Mouse (Mus musculus) neural tube, postnatal 0 days (tissue): ENCODE results near the gene 1110017D15Rik. TPM values are rescaled to one million over a fixed set of nuclear protein-coding genes. Genes with fewer than 3 reads are reported as not detected.

Experiments
- polyA plus RNA-seq: library from polyadenylated mRNA; unstranded; fragments of >200 nt; fragmentation: Nextera tagmentation; extraction: Ambion mirVana; gene quantifications from 2 replicates; pipeline ENCODE4 v1.2.1, GENCODE M21; 2015

Gene 1110017D15Rik
- polyA plus RNA-seq = 14.3 and 17.3 TPM in 2 replicates

DNA sequence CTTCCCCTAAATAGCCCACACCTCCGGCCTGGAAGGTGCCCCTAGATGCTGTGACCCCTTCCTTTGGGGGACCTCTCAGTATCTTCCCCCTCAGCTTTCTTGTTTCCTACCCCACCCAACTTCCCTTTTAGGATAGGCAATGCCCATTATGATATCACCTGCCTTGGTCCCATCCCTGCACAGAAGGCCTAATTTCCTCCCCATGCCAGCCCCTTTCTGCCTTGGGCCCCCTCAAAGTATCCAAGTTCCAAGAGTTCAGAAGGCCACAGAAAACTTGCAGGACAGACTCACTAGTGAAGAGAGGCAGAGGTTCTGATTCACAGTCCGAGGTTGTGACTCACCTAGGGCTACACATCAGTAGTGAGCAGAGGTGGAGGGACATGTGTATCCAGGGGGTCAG is at the start of gene 1110017D15Rik:
TSS of gene 1110017D15Rik (minus strand) at position 101 of the 400 bp plus-strand sequence.

DNA sequence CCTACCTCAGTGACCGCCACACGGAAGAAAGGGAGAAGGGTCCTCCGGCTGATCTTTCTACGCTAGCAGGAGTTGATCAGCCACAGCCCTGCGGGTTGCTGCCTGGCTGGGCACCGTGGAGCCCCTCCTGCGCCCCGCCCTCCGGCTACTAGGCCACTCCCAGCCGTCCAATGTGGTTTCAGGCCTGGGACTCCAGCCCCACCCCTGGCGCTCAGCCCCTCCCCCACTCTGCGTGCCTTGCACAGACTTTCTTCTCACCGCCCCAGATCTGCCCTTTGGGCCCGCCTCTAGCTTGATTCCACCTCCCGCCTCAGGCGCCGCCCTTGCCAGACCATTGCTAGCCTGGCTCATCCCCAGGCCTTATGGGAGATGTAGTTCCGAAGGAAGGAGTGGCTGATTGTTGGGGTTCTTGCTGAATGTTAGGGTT is 14.1 kb downstream of the 1110017D15Rik start, which contains the start of gene AI464131:
TSS of gene AI464131 (minus strand) at position 91 of the 427 bp plus-strand sequence.

DNA sequence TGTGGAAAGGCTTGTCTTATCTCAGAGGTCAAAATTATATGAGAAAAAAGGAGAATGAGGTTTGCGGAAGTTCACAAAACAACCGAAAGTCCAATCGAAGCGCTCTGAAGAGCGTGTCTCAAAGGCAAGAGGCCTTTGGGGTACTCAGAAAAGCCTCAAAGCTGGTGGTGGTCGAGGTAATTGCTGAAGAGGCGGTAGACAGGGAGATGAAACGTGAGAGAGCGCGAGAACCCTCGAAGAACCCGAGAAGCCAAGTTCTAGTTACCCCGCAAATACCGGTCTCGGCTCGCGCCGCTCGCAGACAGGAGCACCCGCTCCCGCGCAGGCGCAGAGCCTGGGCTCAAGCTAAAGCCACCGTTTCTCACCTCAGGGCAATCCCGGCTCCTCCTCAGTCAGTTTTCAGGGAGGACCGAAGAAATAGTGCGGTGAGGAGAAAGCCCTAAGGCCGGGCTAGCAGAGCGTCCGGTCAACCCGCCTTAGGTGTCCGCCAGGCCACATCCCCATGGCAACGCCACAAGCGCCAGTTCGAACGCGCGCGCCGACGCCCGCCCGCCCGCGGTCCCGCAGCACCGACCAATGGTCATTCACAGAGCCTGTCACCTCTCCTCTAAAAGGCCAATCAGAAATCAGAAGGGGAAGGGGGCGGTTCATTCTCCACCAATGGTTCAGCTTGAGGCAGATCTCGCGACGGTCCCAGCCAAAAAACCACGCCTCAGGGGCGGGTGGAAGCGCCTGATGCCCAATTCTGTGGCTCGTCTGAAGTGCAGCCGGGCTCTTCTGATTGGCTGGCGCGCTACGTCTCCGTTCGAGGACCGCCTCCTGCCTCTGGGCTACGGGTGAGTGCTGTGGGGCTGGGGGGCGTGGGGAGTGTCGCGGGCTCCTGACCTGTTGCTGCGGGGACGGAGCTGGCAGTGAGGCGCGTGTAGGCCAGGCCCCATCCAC is 52.5 kb downstream of the 1110017D15Rik start, which contains the start of the genes Kif24 and Nudt2:
TSS of gene Kif24 (minus strand) at position 543 of the 942 bp plus-strand sequence.
TSS of gene Nudt2 (plus strand) at position 807 of the 942 bp plus-strand sequence.

Other genes starting within 250 kb of the 1110017D15Rik start
- 31.7 and 36.5 TPM in 2 replicates for gene Ubap2, start 242.2 kb downstream of the 1110017D15Rik start, polyA plus RNA-seq
- gene Dcaf12, start 202.4 kb downstream of the 1110017D15Rik start, polyA plus RNA-seq = 46.9 and 48.0 TPM in 2 replicates
- 55.6 and 55.8 TPM in 2 replicates for gene Ubap1, start 168.3 kb downstream of the 1110017D15Rik start, polyA plus RNA-seq
- 1.2 and 1.4 TPM in 2 replicates for gene Kif24, start 52.4 kb downstream of the 1110017D15Rik start, polyA plus RNA-seq
- gene Nudt2, start 52.2 kb downstream of the 1110017D15Rik start, polyA plus RNA-seq = 68.9 and 70.1 TPM in 2 replicates
- 21.2 and 23.0 TPM in 2 replicates for gene AI464131, start 14.3 kb downstream of the 1110017D15Rik start, polyA plus RNA-seq
- gene Fam219a, start 52.2 kb upstream of the 1110017D15Rik start, polyA plus RNA-seq = 23.3 and 24.7 TPM in 2 replicates
- gene Dnaic1, start 52.4 kb upstream of the 1110017D15Rik start, polyA plus RNA-seq = 5.4 and 6.2 TPM in 2 replicates
- 159 and 163 TPM in 2 replicates for gene Enho, start 123.0 kb upstream of the 1110017D15Rik start, polyA plus RNA-seq
- gene Cntfr, start 179.8 kb upstream of the 1110017D15Rik start, polyA plus RNA-seq = 20.0 and 21.0 TPM in 2 replicates
- gene Il11ra1, start 182.7 kb upstream of the 1110017D15Rik start, polyA plus RNA-seq = 48.2 and 49.9 TPM in 2 replicates
- 56.4 and 57.5 TPM in 2 replicates for gene Rpp25l, start 196.2 kb upstream of the 1110017D15Rik start, polyA plus RNA-seq
- gene Dctn3, start 205.8 kb upstream of the 1110017D15Rik start, polyA plus RNA-seq = 315 and 319 TPM in 2 replicates
- gene Arid3c, start 213.8 kb upstream of the 1110017D15Rik start, polyA plus RNA-seq = 0.95 and 0.98 TPM in 2 replicates
- gene Galt, start 237.9 kb upstream of the 1110017D15Rik start, polyA plus RNA-seq = 58.6 and 61.9 TPM in 2 replicates
- 94.3 and 108 TPM in 2 replicates for gene Sigmar1, start 238.8 kb upstream of the 1110017D15Rik start, polyA plus RNA-seq